Mouse (Mus musculus): ENCODE measurements around the gene Fstl3.
"Not testable (repeated sequence)": the region's sequence is repeated elsewhere in the genome, so short reads cannot be mapped to it uniquely, and the experiment has no call there.

- TF ChIP-seq POLR2A (IDR thresholded peaks at IDR 0.05; ENCODE audit: borderline replicate concordance, insufficient read depth, low read length); CTCF (IDR thresholded peaks at IDR 0.05; ENCODE audit: borderline replicate concordance, insufficient read depth, low read depth, low read length): not testable (repeated sequence)
Observed at GRCm38 (mm10) chr10:79759675-79760074, 17.4 kb upstream of the Fstl3 start.
